Mouse (Mus musculus) liver, adult 2 months (tissue): ENCODE data around the gene Dpep1. TPM values are rescaled to one million over a fixed set of nuclear protein-coding genes. Genes with fewer than 3 reads are reported as not detected.

Source experiments
- DNase-seq: peaks from one replicate; pipeline ENCODE4 v3.0.0-alpha.2; 2011; ENCODE audit warnings: low read depth, low spot score; ENCODE audit errors: extremely low read depth
- H3K27ac ChIP-seq: fragments of 200-500 bp; replicated peaks from 2 replicates; pipeline ENCODE4 v1.5.1; 2012; ENCODE audit warnings: low read depth, mild to moderate bottlenecking, control low read depth, inconsistent platforms, low read length; ENCODE audit not compliant: insufficient read depth
- H3K27me3 ChIP-seq: fragments of 200-500 bp; 2 replicates; pipeline ENCODE4 v1.6.1; 2012; ENCODE audit warnings: mild to moderate bottlenecking, moderate library complexity, low read length, inconsistent platforms; ENCODE audit not compliant: control insufficient read depth, insufficient read depth
- H3K36me3 ChIP-seq: fragments of 200-500 bp; 2 replicates; pipeline ENCODE4 v1.6.1; 2012; ENCODE audit warnings: low read length, inconsistent platforms; ENCODE audit not compliant: control insufficient read depth, insufficient read depth
- H3K4me1 ChIP-seq: fragments of 200-500 bp; 2 replicates; pipeline ENCODE4 v1.6.1; 2011; ENCODE audit warnings: low read length; ENCODE audit not compliant: control insufficient read depth, insufficient read depth
- H3K4me3 ChIP-seq: fragments of 200-500 bp; 2 replicates; pipeline ENCODE4 v1.5.1; 2011; ENCODE audit warnings: low read depth, mild to moderate bottlenecking, control low read depth, low read length, moderate library complexity; ENCODE audit not compliant: insufficient read depth
- H3K79me2 ChIP-seq: fragments of 200-500 bp; 2 replicates; pipeline ENCODE4 v1.6.1; 2012; ENCODE audit warnings: inconsistent platforms, mild to moderate bottlenecking, low read length, moderate library complexity; ENCODE audit not compliant: control insufficient read depth, insufficient read depth
- H3K9ac ChIP-seq: fragments of 200-500 bp; 2 replicates; pipeline ENCODE4 v1.6.1; 2012; ENCODE audit warnings: low read depth, mild to moderate bottlenecking, control low read depth, inconsistent platforms, low read length
- CTCF ChIP-seq: fragments of 200-500 bp; IDR thresholded peaks from 2 replicates; pipeline ENCODE4 v1.5.1; 2011; ENCODE audit warnings: low read depth, low read length, control low read depth
- POLR2A ChIP-seq: fragments of 200-500 bp; IDR thresholded peaks from 2 replicates; pipeline ENCODE4 v1.6.1; 2011; ENCODE audit warnings: low read length, control low read depth; ENCODE audit not compliant: insufficient read depth; ENCODE audit errors: extremely low read depth
- WGBS: fragments of 180-500 bp; shearing (Covaris S2); methylation state at CpG from one replicate; pipeline ENCODE4 v1.1.7; 2018; 5-methylcytosine and 5-hydroxymethylcytosine counted together
- polyA plus RNA-seq: library from polyadenylated mRNA; depleted of rRNA; stranded (reverse); fragments of >200 nt; gene quantifications from 2 replicates; pipeline ENCODE4 v1.2.3, GENCODE M21; 2012
- total RNA-seq: library from RNA; depleted of rRNA; stranded (reverse); fragments of >200 nt; gene quantifications from 2 replicates; pipeline ENCODE4 v1.2.3, GENCODE M21; 2014

The Dpep1 gene
- total and polyA plus RNA-seq, 2 experiments = 0.45 to 0.55 TPM

GRCm38 (mm10) chr8:123146390-123146789 is 39.7 kb upstream of the Dpep1 start:
- Histone ChIP-seq H3K4me1 (no peaks in the 10 kb centered on the region; the same call in 1 of the 2 replicates), H3K4me3 (no peak overlapping the region), H3K79me2 (no peaks in the 10 kb centered on the region), H3K9ac (no peak overlapping the region), H3K27ac (no peak overlapping the region), H3K27me3 (no peaks in the 10 kb centered on the region), H3K36me3 (no peaks in the 10 kb centered on the region)
- TF ChIP-seq CTCF = no peak
- no peak for TF ChIP-seq POLR2A
- no peak for DNase-seq
- 86% methylated on average over 7 of the region's 7 CpGs for WGBS

GRCm38 (mm10) chr8:123150737-123151171 is 35.3 kb upstream of the Dpep1 start:
- Histone ChIP-seq H3K27ac (no peak overlapping the region), H3K4me3 (no peak overlapping the region), H3K27me3 (no peaks in the 10 kb centered on the region), H3K9ac (no peak overlapping the region), H3K4me1 (no peaks in the 10 kb centered on the region; the same call in 1 of the 2 replicates), H3K79me2 (no peaks in the 10 kb centered on the region), H3K36me3 (no peaks in the 10 kb centered on the region)
- WGBS = 66% methylated on average over 9 of the region's 9 CpGs
- TF ChIP-seq CTCF (no peak), POLR2A (no peak)
- DNase-seq = no peak

- no peak overlapping the region for H3K9ac ChIP-seq
- no peaks in the 10 kb centered on the region for H3K27me3 ChIP-seq
- peak; percentile 42 for TF ChIP-seq CTCF
- TF ChIP-seq POLR2A = no peak
- no peak overlapping the region for H3K27ac ChIP-seq
- no peak for DNase-seq
- H3K36me3 ChIP-seq = no peaks in the 10 kb centered on the region
- H3K4me3 ChIP-seq = no peak overlapping the region
- H3K79me2 ChIP-seq = no peaks in the 10 kb centered on the region
- peaks cover 13% of the 10 kb centered on the region for H3K4me1 ChIP-seq
- WGBS = 88% methylated on average over 5 of the region's 5 CpGs
Observed at GRCm38 (mm10) chr8:123155177-123155576, 30.9 kb upstream of the Dpep1 start.

DNA sequence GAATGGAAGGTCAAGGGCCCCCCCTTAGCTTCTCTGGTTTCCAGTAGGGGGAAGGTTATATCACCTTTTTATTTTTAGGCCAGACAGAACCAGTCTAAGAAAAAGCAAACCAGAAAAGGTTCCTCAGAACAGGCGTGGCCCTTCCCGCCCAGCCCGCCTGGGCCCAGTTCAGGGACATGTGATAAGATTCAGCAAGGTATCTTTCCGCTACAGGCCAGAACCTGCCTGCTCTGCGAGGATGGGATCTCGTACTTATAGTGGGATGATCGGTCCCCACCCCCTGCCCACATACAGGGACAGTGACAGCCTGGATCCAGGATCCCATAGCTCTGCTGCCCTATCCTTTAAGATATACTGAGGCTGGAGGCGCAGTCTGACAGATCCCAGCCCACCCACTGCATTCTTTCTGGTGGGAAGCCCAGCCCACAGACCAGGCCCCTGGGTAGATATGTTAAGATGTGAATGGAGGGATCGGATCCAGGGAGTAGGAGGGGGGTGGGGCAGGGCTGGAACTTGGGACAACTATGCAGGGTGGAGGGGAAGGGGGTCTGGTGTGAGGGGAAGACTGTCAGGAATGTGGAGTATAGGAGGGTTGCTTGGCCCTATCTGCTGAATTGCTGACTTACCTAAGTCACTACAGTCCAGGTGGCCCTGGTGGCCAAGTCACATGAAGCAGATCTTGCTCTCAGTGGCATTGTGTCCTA is 29.8 kb upstream of the Dpep1 start:
- no peaks in the 10 kb centered on the region for H3K27me3 ChIP-seq
- H3K9ac ChIP-seq = no peak overlapping the region
- H3K4me3 ChIP-seq = no peak overlapping the region
- TF ChIP-seq POLR2A (no peak), CTCF (no peak)
- peaks cover 13% of the 10 kb centered on the region for H3K4me1 ChIP-seq
- no peak overlapping the region for H3K27ac ChIP-seq
- H3K79me2 ChIP-seq = no peaks in the 10 kb centered on the region
- 98% methylated on average over 9 of the region's 9 CpGs for WGBS
- H3K36me3 ChIP-seq = no peaks in the 10 kb centered on the region
- DNase-seq = peak; percentile 33

GRCm38 (mm10) chr8:123157888-123158465 is 28.1 kb upstream of the Dpep1 start, which contains the start of gene Sult5a1:
Gene Sult5a1 (minus strand): TSS chr8:123158315.
- TF ChIP-seq CTCF (no peak), POLR2A (no peak)
- Histone ChIP-seq H3K27me3 (no peaks in the 10 kb centered on the region), H3K4me3 (no peak within 1 kb of the TSS), H3K27ac (peak within 1 kb of the TSS; percentile 92), H3K36me3 (no peaks in the 10 kb centered on the region), H3K79me2 (no peaks in the 10 kb centered on the region), H3K4me1 (peaks cover 15% of the 10 kb centered on the region), H3K9ac (peak within 1 kb of the TSS; percentile 58)
- no peak for DNase-seq
- WGBS = 57% methylated on average over 13 of the region's 13 CpGs

GRCm38 (mm10) chr8:123181391-123181790 is 4.7 kb upstream of the Dpep1 start:
- H3K36me3 ChIP-seq = no peaks in the 10 kb centered on the region
- 45% methylated on average over 3 of the region's 3 CpGs for WGBS
- peak overlapping the region; percentile 24 for H3K4me3 ChIP-seq
- H3K27ac ChIP-seq = peak overlapping the region; percentile 71
- no peaks in the 10 kb centered on the region for H3K79me2 ChIP-seq
- H3K27me3 ChIP-seq = no peaks in the 10 kb centered on the region
- TF ChIP-seq CTCF (no peak), POLR2A (no peak)
- DNase-seq = peak; percentile 98
- peak overlapping the region; percentile 48 for H3K9ac ChIP-seq
- H3K4me1 ChIP-seq = peaks cover 4% of the 10 kb centered on the region; the same call in 1 of the 2 replicates
